Comparison of ENCODE assay signal across 39 mouse cellular contexts in the genomic region with DNA sequence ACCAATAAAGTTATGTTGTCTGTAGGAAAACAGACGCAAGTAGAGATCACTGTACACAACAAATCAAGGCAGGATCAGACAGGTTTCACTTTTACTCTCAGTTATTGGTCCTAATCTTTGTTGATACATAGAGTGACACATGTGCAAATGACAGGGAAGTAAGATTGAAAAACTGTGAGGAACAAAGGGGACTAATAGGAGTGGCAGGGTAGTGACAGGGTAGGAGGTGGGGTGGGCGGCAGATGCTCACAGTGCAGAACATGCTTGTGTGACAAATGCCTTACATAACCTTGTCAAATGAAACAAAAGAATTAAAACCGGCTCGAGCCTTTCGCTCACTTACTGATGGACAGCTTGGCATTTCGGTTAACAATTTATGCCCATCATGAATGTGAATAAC. TPM values are rescaled to one million over a fixed set of nuclear protein-coding genes. Genes with fewer than 3 reads are reported as not detected.
A peak's percentile ranks its signal among the peaks of the same experiment; 100 is the strongest.
DNase-seq lines count a peak whose midpoint lies in the region; ATAC-seq and TF ChIP-seq lines count a peak whose summit lies in the region.
"Had no signal": no experiment of that assay in that cellular context is flagged by ENCODE, and none has a peak within 500 bp of the region (broad histone marks: within the 10 kb centered on the region; RNA-seq: fewer than 3 reads in every experiment).

No protein-coding gene starts in this region.

- TF ChIP-seq POLR2A in brain, embryonic 14.5 days (IDR thresholded peaks at IDR 0.05; ENCODE audit: borderline replicate concordance, extremely low read depth, insufficient read depth, insufficient read length, poor library complexity, severe bottlenecking) = no peak

- peak; percentile 54 for ATAC-seq in intestine, embryonic 16.5 days
- ATAC-seq in stomach, embryonic 16.5 days (ENCODE audit: insufficient read depth, low FRiP score) = peak; percentile 71; the same call in 1 of the 2 replicates
- ATAC-seq: forebrain, embryonic 14.5 days; hindbrain, postnatal 0 days; midbrain, embryonic 16.5 days; Patski had no signal

- H3K4me1 ChIP-seq in intestine, embryonic 16.5 days (ENCODE audit: control insufficient read depth, insufficient read depth, low read length) = peaks cover 8% of the 10 kb centered on the region
- H3K4me1 ChIP-seq in stomach, embryonic 16.5 days (ENCODE audit: control insufficient read depth, insufficient read depth, low read length) = peaks cover 11% of the 10 kb centered on the region; the same call in 1 of the 2 replicates
- H3K4me1 ChIP-seq: embryonic facial prominence, embryonic 13.5 days; limb, embryonic 10.5 days; liver, embryonic 15.5 days; neural tube, embryonic 13.5 days had no signal

- DNase-seq in layer of hippocampus, adult 8-10 months (ENCODE audit: low spot score in 2 of 2) = peak; percentile 9 to 19
- DNase-seq in layer of hippocampus, postnatal 14 days (ENCODE audit: low spot score in 2 of 2) = no peak
- peak; percentile 31 for DNase-seq in brain, embryonic 14.5 days (ENCODE audit: low read depth)
- DNase-seq in lung, adult 18-20 months = no peak
- DNase-seq in adrenal gland, adult 18-20 months (ENCODE audit: low spot score in 2 of 2) = no peak
- DNase-seq: adrenal gland, adult 2 months; B cell, adult 2 months; cerebellum, adult 18-20 months; cerebellum, postnatal 25 days; embryo, embryonic 11 days; gastrocnemius, postnatal 10 days; heart, postnatal 10 days; kidney, adult 8-10 months; kidney, postnatal 10 days; liver; lung, postnatal 4 days; spleen, adult 18-20 months; thymus, adult 18-20 months; thymus, postnatal 36 days had no signal

- 66% methylated on average over 6 of the region's 6 CpGs for WGBS in intestine, embryonic 16.5 days
- WGBS in stomach, embryonic 16.5 days = 66% methylated on average over 6 of the region's 6 CpGs

- H3K27ac ChIP-seq in intestine, embryonic 16.5 days (ENCODE audit: low read length) = no peak overlapping the region
- H3K27ac ChIP-seq in stomach, embryonic 16.5 days (ENCODE audit: low read length) = peak overlapping the region; percentile 61
- H3K27ac ChIP-seq: embryonic facial prominence, embryonic 13.5 days; hindbrain, embryonic 10.5 days; hindbrain, postnatal 0 days; limb, embryonic 10.5 days; liver, embryonic 15.5 days; neural tube, embryonic 13.5 days had no signal

- H3K4me3 ChIP-seq in intestine, embryonic 16.5 days (ENCODE audit: low read length) = no peak overlapping the region
- no peak overlapping the region for H3K4me3 ChIP-seq in stomach, embryonic 16.5 days (replicated peaks; ENCODE audit: low read length)
- H3K4me3 ChIP-seq: embryonic facial prominence, embryonic 13.5 days; heart, embryonic 12.5 days; hindbrain, embryonic 10.5 days; limb, embryonic 10.5 days; liver, embryonic 15.5 days; myocyte; neural tube, embryonic 13.5 days had no signal

- H3K9me3 ChIP-seq in intestine, embryonic 16.5 days (ENCODE audit: control insufficient read depth, low read length) = no peaks in the 10 kb centered on the region
- H3K9me3 ChIP-seq in stomach, embryonic 16.5 days (replicated peaks; ENCODE audit: control insufficient read depth, low read length) = no peaks in the 10 kb centered on the region
- H3K9me3 ChIP-seq: embryonic facial prominence, embryonic 13.5 days; G1E; heart, embryonic 12.5 days; hindbrain, embryonic 10.5 days; limb, embryonic 10.5 days; liver, embryonic 15.5 days; neural tube, embryonic 13.5 days had no signal

- 0 out of 2 replicates have a peak, but pooled peaks cover 6% of the 10 kb centered on the region for H3K27me3 ChIP-seq in intestine, embryonic 16.5 days (replicated peaks; ENCODE audit: control insufficient read depth, insufficient read depth, low read length)
- H3K27me3 ChIP-seq in stomach, embryonic 16.5 days (ENCODE audit: control insufficient read depth, insufficient read depth, low read length) = no peaks in the 10 kb centered on the region
- H3K27me3 ChIP-seq: embryonic facial prominence, embryonic 13.5 days; heart, embryonic 12.5 days; neural tube, embryonic 13.5 days had no signal

- no peak overlapping the region for H3K9ac ChIP-seq in intestine, embryonic 16.5 days (ENCODE audit: low read depth, low read length)
- no peak overlapping the region for H3K9ac ChIP-seq in stomach, embryonic 16.5 days (ENCODE audit: low read length)
- H3K9ac ChIP-seq: embryonic facial prominence, embryonic 13.5 days; heart, embryonic 12.5 days; liver, embryonic 15.5 days; neural tube, embryonic 13.5 days had no signal

- peak overlapping the region; percentile 23 for H3K4me2 ChIP-seq in intestine, embryonic 16.5 days (ENCODE audit: low read depth, low read length)
- 0 out of 2 replicates have a peak overlapping the region, but pooled peaks have one; percentile 17 for H3K4me2 ChIP-seq in stomach, embryonic 16.5 days (ENCODE audit: low read depth, low read length)
- H3K4me2 ChIP-seq: embryonic facial prominence, embryonic 13.5 days; heart, embryonic 12.5 days; liver, embryonic 15.5 days; neural tube, embryonic 13.5 days had no signal

- no peaks in the 10 kb centered on the region for H3K36me3 ChIP-seq in intestine, embryonic 16.5 days (ENCODE audit: control insufficient read depth, insufficient read depth, low read length)
- no peaks in the 10 kb centered on the region for H3K36me3 ChIP-seq in stomach, embryonic 16.5 days (ENCODE audit: control insufficient read depth, insufficient read depth, low read length)
- H3K36me3 ChIP-seq: embryonic facial prominence, embryonic 13.5 days; G1E; heart, embryonic 12.5 days; hindbrain, embryonic 10.5 days; limb, embryonic 10.5 days; liver, embryonic 15.5 days; neural tube, embryonic 13.5 days had no signal

- no peak for TF ChIP-seq CTCF in brain, embryonic 14.5 days (IDR thresholded peaks at IDR 0.05; ENCODE audit: borderline replicate concordance, extremely low read depth, insufficient read depth, insufficient read length)

RNA-seq across cellular contexts. Expression of a gene that starts 2.9 kb away (rescaled TPM):
- total RNA-seq in layer of hippocampus, adult 8-10 months (2022) = not detected
- not detected for total RNA-seq in layer of hippocampus, postnatal 14 days (2021)
- polyA plus RNA-seq in brain, embryonic 14.5 days (2012; rRNA removed) = not detected in 2 replicates
- 0.51 TPM in 1 of 2 replicates, not detected in the other for polyA plus RNA-seq in intestine, embryonic 16.5 days (2015; fragmentation: Nextera tagmentation; extraction: Ambion mirVana)
- polyA plus RNA-seq in stomach, embryonic 16.5 days (2015; fragmentation: Nextera tagmentation; extraction: Ambion mirVana) = 4.2 and 15.4 TPM in 2 replicates
- not detected for total RNA-seq in adrenal gland, adult 18-20 months (2021)
- total RNA-seq: adrenal gland, adult 2 months; adrenal gland, postnatal 4 days; CH12.LX; G1E; gastrocnemius, postnatal 10 days; granulocyte monocyte progenitor cell, adult 5-6 weeks; hindbrain, postnatal 0 days; left cerebral cortex, adult 8-10 months; megakaryocyte-erythroid progenitor cell, adult 5-6 weeks had no signal
- polyA plus RNA-seq: adrenal gland, adult 2 months; embryonic facial prominence, embryonic 13.5 days; forebrain, embryonic 14.5 days; G1E; heart, embryonic 12.5 days; hindbrain, embryonic 10.5 days; hindbrain, postnatal 0 days; limb, embryonic 10.5 days; liver, embryonic 15.5 days; lung, embryonic 16.5 days; midbrain, embryonic 16.5 days; myocyte; neural tube, embryonic 13.5 days had no signal

RNA-seq across cellular contexts. Expression of a gene that starts 11.5 kb away (rescaled TPM):
- total RNA-seq in layer of hippocampus, adult 8-10 months (2022) = not detected
- not detected for total RNA-seq in layer of hippocampus, postnatal 14 days (2021)
- not detected in 2 replicates for polyA plus RNA-seq in brain, embryonic 14.5 days (2012; rRNA removed)
- not detected in 2 replicates for polyA plus RNA-seq in intestine, embryonic 16.5 days (2015; fragmentation: Nextera tagmentation; extraction: Ambion mirVana)
- 0.17 TPM in 1 of 2 replicates, not detected in the other for polyA plus RNA-seq in stomach, embryonic 16.5 days (2015; fragmentation: Nextera tagmentation; extraction: Ambion mirVana)
- not detected for total RNA-seq in adrenal gland, adult 18-20 months (2021)
- total RNA-seq: adrenal gland, adult 2 months; adrenal gland, postnatal 4 days; CH12.LX; gastrocnemius, postnatal 10 days; granulocyte monocyte progenitor cell, adult 5-6 weeks; heart, postnatal 10 days; hindbrain, postnatal 0 days; left cerebral cortex, adult 8-10 months; megakaryocyte-erythroid progenitor cell, adult 5-6 weeks had no signal
- polyA plus RNA-seq: adrenal gland, adult 2 months; embryonic facial prominence, embryonic 13.5 days; forebrain, embryonic 14.5 days; G1E; heart, embryonic 12.5 days; hindbrain, embryonic 10.5 days; hindbrain, postnatal 0 days; limb, embryonic 10.5 days; liver, embryonic 15.5 days; lung, embryonic 16.5 days; midbrain, embryonic 16.5 days; myocyte; neural tube, embryonic 13.5 days; Patski had no signal

RNA-seq across cellular contexts. Expression of a gene that starts 21.5 kb away (rescaled TPM):
- total RNA-seq in layer of hippocampus, adult 8-10 months (2022) = under 1 TPM in 2 of 4 experiments, not detected in 2; 0.14 to 0.19 TPM
- total RNA-seq in layer of hippocampus, postnatal 14 days (2021) = not detected
- 0.11 TPM in 1 of 2 replicates, not detected in the other for polyA plus RNA-seq in brain, embryonic 14.5 days (2012; rRNA removed)
- polyA plus RNA-seq in intestine, embryonic 16.5 days (2015; fragmentation: Nextera tagmentation; extraction: Ambion mirVana) = 0.12 and 0.27 TPM in 2 replicates
- 0.66 and 0.67 TPM in 2 replicates for polyA plus RNA-seq in stomach, embryonic 16.5 days (2015; fragmentation: Nextera tagmentation; extraction: Ambion mirVana)
- not detected for total RNA-seq in adrenal gland, adult 18-20 months (2021)
- total RNA-seq: adrenal gland, adult 2 months; CH12.LX; left cerebral cortex, adult 8-10 months had no signal
- polyA plus RNA-seq: adrenal gland, adult 2 months; forebrain, embryonic 14.5 days; G1E; myocyte had no signal

RNA-seq across cellular contexts. Expression of a gene that starts 23.9 kb away (rescaled TPM):
- not detected for total RNA-seq in layer of hippocampus, adult 8-10 months (2022)
- total RNA-seq in layer of hippocampus, postnatal 14 days (2021) = not detected
- polyA plus RNA-seq in brain, embryonic 14.5 days (2012; rRNA removed) = 0.10 TPM in 1 of 2 replicates, not detected in the other
- polyA plus RNA-seq in intestine, embryonic 16.5 days (2015; fragmentation: Nextera tagmentation; extraction: Ambion mirVana) = not detected in 2 replicates
- not detected in 2 replicates for polyA plus RNA-seq in stomach, embryonic 16.5 days (2015; fragmentation: Nextera tagmentation; extraction: Ambion mirVana)
- not detected for total RNA-seq in adrenal gland, adult 18-20 months (2021)
- total RNA-seq: adrenal gland, adult 2 months; adrenal gland, postnatal 4 days; CH12.LX; gastrocnemius, postnatal 10 days; granulocyte monocyte progenitor cell, adult 5-6 weeks; heart, postnatal 10 days; left cerebral cortex, adult 8-10 months; megakaryocyte-erythroid progenitor cell, adult 5-6 weeks had no signal
- polyA plus RNA-seq: adrenal gland, adult 2 months; embryonic facial prominence, embryonic 13.5 days; forebrain, embryonic 14.5 days; G1E; heart, embryonic 12.5 days; hindbrain, embryonic 10.5 days; limb, embryonic 10.5 days; liver, embryonic 15.5 days; lung, embryonic 16.5 days; myocyte; neural tube, embryonic 13.5 days had no signal

RNA-seq across cellular contexts. Expression of a gene that starts 39.8 kb away (rescaled TPM):
- not detected for total RNA-seq in layer of hippocampus, adult 8-10 months (2022)
- total RNA-seq in layer of hippocampus, postnatal 14 days (2021) = not detected
- not detected in 2 replicates for polyA plus RNA-seq in brain, embryonic 14.5 days (2012; rRNA removed)
- polyA plus RNA-seq in intestine, embryonic 16.5 days (2015; fragmentation: Nextera tagmentation; extraction: Ambion mirVana) = not detected in 2 replicates
- not detected in 2 replicates for polyA plus RNA-seq in stomach, embryonic 16.5 days (2015; fragmentation: Nextera tagmentation; extraction: Ambion mirVana)
- total RNA-seq in adrenal gland, adult 18-20 months (2021) = not detected
- total RNA-seq: adrenal gland, adult 2 months; adrenal gland, postnatal 4 days; CH12.LX; gastrocnemius, postnatal 10 days; granulocyte monocyte progenitor cell, adult 5-6 weeks; heart, postnatal 10 days; left cerebral cortex, adult 8-10 months; megakaryocyte-erythroid progenitor cell, adult 5-6 weeks had no signal
- polyA plus RNA-seq: adrenal gland, adult 2 months; embryonic facial prominence, embryonic 13.5 days; forebrain, embryonic 14.5 days; G1E; heart, embryonic 12.5 days; hindbrain, embryonic 10.5 days; hindbrain, postnatal 0 days; limb, embryonic 10.5 days; liver, embryonic 15.5 days; lung, embryonic 16.5 days; midbrain, embryonic 16.5 days; myocyte; neural tube, embryonic 13.5 days; Patski had no signal

Comparison
In these comparisons a context has a peak if more than half of its experiments do, and no peak if none do; other contexts are left out.
1. DNase-seq: peak in layer of hippocampus, adult 8-10 months (2 of 2) and brain, embryonic 14.5 days (single experiment); none in layer of hippocampus, postnatal 14 days (0 of 2), lung, adult 18-20 months (0 of 2) and adrenal gland, adult 18-20 months (0 of 2).